Mouse (Mus musculus) monocyte, adult 2 months (primary cell): ENCODE data around the gene Rsrc2.
A peak's percentile ranks its signal among the peaks of the same experiment; 100 is the strongest.
"Not testable (repeated sequence)": the region's sequence is repeated elsewhere in the genome, so short reads cannot be mapped to it uniquely, and the experiment has no call there.

Experiments
- DNase-seq, 2 experiments: peaks; one replicate each; pipeline ENCODE4 v3.0.0; 2022; ENCODE audit warnings: low spot score in 2 of 2, low read depth in 1 of 2

The Rsrc2 gene

DNA sequence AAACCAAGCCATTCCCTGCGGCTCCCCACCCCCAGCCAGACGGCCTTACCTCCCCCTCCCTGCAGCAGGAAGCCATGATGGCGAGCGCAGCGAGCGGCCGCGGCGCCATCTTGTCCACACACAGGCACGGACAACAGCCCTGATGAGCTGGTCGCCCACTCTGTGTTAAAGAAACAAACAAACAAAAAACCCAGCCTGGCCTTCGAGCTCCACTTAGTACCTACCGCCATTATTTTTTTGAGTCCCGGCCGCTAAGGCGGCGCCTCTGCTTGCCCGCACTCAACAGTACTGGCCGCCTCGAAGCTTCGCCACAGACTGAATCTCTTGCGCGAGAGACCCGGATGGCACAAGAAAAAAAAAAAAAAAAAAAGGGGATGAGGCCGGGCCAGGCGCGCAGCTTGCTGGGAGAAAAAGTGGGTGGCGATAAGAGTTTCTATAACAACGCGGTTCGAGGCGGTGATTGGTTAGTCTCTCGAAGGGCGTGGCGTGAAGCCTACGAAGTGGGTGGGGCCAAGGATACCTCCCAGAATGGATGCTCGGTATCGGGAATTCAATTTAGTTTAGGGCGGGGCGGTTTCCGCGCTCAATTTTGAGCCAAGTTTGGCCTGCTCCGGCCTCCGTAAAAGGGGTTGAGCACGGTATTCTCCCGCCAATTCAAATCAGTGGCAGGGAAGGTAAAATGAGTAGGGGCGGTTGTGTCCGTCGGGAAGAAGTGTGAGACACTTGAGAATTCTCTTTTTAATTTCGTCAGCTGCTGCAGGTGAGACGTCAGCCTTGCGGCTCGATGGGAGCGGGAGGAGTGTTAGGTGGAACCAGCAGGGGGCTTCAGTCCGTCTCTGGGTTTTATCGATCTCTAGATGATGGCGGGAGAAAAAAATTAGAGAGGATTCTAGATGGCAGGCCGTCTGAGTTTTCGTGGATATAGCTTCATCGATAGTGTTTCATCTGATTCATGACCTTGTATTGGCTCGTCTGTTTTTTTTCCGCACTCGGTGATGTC lies at the start of gene Rsrc2, which contains the start of gene Kntc1:
Rsrc2 (minus strand) TSS at position 350 of the 1,000 bp plus-strand sequence.
Kntc1 (plus strand) TSS at position 652 of the 1,000 bp plus-strand sequence.
- peak; percentile 98 to 99 for DNase-seq

DNA sequence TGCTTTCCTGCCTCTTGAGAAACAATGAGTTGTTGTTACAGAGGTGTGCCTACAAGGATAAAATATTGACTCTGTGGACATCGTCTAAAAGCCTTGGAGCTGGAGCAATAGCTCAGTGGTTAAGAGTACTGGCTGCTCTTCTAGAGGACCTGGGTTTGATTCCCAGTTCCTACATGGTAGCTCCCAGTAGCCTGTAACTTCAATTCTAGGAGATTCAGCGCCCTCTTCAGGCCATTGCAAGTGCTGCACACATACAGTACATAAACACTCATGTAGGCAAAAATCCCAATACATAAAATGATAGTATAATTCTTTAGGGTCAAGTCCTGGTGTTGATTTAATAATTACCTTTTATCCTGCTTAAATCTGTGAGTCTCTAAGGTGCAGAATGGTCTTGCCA lies 43.9 kb upstream of the Rsrc2 start:
- no peak for DNase-seq

DNA sequence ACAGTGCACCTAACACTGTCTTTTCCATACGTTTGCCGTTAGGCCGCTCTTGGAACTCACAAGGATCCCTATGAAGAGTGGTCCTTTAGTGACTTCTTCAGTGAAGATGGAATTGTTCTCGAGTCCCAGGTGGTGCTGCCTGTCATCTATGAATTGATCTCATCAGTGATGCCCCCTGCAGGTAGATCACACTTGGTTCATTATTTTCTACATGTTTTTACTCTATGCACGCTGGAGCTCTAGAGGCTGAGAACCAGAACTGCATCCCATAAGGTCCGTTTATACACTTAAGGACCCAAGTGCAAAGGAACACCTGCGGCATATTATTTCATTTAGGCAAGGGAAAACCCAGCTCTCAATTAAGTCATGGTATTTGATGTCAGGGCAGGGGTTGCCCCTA lies 39.8 kb upstream of the Rsrc2 start:
- no peak for DNase-seq

DNA sequence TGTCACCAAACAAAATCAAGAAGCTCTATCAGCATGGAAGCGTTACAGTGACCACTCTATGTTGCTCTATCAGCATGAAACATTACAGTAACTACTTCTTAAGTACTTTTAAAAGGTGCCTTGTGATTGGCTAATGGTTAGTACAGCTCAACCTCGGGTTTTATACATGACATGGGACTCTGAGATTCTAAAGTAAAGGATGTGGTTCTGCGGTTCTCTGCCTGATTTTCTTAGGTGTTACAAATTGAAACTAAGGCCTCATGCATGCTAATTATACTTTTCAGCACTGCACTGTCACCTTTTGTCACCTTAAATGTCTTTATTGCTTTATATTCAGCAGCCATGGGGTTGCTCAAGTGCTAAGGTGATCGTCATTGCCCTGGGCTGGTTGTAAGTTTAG lies 32.6 kb upstream of the Rsrc2 start:
- DNase-seq: no peak

DNA sequence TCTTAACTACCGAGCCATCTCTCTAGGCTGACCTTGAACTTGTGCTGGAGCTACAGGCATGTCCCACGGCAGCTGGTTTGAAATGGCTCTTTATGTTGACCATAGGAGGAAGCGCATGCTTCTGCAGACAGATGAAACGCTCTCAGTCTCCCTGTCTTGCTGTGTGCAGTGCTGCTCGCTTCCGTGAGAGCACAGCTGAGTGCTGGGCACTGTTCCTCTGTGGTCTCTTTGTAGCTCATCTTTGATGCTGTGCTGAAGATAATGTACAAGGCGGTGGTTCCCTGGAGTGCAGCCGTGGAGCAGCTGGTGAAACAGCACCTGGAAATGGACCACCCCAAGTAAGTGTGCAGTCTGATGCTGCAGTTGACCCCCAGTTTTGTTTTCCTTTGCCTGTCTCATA lies 31.5 kb upstream of the Rsrc2 start:
- no peak for DNase-seq

DNA sequence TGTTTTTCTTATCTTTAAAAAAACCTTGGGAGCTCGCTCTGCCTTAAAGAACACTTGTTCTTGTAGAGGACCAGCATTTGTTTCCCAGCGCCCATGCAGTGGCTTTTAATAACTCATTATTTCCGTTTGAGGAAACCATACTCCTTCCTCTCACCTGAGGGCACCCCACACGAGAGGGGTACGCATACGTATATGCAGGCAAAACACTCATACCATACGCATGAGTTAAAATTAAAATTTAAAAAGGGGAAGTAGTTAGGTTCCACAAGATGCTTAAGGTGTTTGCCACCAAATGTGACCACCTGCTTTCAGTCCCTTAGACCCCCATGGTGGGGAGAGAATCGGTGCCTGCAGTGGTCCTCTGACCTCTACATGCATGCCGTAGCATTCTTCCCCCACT lies 24.2 kb upstream of the Rsrc2 start:
- DNase-seq: no peak

DNA sequence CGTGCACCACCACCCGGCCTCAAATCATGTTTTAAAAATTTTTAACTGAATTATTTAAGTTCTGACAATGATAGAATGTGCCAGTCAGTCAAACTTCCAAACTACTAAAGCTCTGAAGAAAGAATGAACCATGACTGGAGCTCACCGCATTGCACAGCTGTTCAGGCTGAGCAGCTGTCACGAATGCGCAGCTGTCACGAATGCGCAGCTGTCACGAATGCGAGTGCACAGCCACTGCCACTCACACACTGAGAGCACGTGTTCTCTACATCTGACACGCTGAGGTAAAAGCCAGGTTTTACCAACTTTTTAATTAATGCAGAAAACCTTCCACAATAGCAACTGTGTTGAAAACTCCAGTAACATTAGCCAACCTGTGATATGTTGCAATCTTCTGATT lies 17.2 kb upstream of the Rsrc2 start:
- DNase-seq: not testable (repeated sequence)

DNA sequence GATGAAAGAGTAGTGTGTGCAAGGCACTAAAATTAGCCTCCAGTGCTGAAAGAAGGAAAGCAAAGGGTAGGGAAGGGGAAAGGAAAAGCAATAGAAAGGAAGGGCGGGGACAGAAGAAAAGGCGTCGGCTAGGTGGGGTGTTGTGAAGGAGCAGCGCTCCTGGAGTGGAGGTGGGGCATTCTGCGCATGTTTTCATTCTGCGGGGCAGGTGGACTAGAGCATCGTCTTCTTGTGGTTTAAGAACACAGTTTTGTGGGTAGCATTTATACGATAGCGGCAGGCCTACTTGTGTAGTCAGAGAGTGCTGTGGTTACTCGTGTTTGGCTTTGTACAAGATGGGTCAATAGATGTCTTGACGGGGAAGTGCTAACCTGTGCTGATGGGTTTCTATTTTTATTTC lies 16.3 kb upstream of the Rsrc2 start:
- DNase-seq: no peak

DNA sequence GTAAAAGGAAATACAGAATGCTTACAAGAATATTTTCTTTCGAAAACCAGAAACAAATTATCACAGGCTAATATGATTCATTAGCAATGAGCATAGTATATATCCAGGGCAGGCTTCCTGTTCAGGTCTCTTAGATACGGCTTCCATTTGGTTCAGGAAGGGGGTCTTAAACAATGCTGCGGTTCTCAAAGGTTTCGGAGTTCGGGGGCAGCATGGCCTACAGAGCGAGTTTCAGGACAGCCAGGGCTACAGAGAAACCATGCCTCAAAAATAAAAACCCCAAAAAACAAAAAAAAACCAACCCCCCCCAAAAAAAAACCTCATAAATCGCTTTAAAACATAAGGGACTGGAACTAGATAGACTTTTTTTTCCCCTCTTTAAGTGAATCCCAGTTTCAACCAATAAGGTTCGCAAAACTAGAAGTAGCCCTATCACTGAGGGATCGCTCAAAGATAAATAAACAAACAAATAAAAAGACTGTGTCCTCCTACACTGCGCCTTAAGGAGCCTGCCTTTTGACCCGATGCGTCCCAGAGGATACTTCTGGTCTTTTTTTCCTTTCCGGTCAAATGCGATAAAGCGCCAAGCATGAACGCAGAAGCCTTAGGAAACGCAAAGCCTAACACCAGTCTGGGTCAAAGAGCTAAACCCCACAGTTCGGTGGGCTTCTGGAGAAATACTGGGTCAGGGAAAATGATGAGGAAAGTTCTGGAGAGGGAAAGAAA lies 712 bp downstream of the Rsrc2 start:
- DNase-seq: no peak

DNA sequence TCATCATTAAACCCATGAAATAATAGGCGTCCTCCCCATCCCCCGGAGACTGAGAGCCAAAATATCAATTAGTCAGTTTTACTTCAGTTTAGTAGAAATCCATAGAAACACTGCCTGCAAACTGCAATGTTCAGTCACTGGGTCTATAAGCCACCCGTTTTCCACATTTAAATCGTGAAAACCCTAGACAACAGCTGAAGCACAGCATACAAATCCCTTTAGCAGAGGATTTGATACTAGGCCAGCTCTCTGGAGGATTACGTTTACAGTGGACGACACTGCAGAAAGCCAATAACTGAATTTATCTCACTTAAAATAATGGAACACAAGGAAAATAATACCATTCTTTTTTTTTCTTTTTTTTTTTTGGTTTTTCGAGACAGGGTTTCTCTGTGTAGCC lies 1.6 kb downstream of the Rsrc2 start:
- no peak for DNase-seq

DNA sequence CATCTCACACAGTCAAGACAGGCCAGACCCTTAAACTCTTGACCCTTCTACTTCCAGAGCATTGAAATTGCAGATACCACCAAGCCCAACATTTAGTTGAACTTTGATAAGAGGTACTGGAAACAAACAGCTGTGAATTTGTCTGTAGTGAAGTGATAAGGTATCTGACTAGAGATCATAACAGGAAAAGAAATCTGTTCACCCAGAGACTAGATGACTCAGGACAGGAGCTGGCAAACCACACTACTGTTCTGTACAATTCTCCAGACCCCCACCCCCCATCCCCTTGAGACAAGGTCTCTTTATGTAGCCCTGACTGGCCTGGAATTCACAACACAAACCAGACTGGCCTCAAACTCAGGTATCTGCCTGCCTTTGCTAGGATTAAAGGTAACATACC lies 3.0 kb downstream of the Rsrc2 start:
- no peak for DNase-seq

DNA sequence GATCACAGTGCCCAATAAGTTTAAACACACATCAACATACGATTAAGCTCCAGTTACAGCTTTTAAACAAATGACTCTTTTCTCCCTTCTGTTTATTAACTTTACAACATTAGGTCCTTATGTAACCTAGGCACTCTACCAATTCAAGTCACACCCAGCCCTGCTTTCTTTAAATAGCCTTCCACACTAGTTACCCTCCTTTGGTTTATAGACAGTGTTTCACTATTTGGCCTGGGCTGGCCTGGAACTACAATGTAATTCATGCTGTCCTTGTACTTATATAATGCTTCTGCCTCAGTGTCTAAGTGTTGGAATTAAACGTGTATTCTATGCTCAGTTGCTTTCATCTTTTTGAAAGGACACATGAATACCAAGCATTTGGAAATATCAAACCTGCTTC lies 4.9 kb downstream of the Rsrc2 start:
- DNase-seq: no peak

DNA sequence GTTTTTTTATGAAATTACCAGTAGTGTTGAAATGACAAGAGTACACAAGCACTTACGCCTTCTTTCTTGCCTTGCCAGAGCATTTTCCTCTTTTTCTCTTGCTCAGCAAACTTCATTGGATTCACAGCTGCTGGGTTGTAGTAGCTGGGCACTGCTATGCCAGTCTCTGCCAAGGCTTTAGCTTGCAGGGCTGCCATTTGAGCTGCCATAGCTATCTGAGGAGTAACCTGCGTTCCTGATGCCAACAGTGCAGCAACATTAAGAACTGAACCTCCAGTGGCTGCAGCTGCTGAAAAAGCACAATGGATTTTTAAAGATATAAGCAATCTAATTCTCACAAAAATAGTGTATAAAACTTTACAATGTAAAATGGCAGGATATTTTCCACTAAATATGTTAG lies 18.2 kb downstream of the Rsrc2 start:
- no peak for DNase-seq

DNA sequence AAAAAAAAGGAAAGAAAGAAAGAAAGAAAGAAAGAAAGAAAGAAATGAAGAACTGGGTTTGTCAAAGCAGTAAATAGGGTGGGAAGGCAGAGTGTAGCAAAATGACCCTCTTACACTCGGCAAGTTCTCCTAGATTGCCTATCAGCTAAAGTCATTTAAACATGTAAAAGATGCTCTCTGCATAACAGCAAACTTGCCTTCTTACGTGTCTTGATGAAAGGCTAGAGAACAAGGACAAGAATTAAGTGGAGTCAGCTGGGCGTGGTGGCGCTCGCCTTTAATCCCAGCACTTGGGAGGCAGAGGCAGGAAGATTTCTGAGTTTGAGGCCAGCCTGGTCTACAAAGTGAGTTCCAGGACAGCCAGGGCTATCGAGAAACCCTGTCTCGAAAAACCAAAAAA lies 25.4 kb downstream of the Rsrc2 start:
- not testable (repeated sequence) for DNase-seq

DNA sequence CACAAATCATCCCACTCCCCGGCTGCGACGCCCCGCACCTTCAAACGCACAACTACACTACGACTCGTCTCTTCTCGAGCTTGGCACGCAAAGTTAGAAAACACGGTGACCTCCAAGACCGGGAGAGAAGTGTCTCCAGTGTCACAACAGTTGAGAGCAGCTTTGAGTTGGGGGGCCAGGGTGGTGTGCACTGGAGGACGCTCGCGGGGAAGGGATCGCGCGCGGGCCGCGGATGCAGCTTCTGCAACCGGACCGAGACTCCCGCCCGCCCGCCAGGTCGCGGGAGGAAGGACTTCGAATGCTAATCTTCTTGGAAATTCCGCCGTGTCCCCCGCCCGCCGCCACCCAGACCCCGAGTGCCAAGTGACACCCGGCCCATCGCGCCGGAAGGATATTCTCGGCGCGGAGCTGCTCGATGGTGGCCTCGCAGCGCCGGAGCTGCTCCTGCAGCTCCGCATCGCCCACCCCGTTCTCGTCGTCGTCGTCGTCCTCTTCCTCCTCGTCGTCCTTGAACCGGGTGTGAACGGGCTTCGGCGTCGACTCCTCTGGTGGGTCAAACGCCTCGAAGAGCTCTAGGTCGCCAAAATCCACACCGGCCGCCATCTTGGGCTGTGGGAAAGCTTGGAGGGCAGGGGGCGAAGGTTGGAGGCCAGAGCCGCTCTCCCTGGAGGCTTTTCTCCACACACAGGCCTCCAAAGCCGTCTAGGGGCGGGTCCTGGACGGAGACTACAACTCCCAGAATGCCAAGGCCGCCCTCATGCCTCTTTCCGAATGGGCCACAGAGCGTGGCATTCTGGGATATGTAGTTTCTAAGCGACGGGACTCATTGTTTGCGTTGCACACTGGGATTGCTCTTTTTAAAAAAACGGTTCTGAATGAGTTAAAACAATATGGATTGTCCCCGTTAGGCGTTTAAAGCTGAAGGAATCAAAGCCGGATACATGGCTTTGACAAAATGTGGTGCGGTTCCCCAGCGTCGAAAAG lies 28.6 kb downstream of the Rsrc2 start, which contains the start of gene Zcchc8:
Zcchc8 (minus strand) TSS at position 773 of the 984 bp plus-strand sequence.
- peak; percentile 92 to 93 for DNase-seq

DNA sequence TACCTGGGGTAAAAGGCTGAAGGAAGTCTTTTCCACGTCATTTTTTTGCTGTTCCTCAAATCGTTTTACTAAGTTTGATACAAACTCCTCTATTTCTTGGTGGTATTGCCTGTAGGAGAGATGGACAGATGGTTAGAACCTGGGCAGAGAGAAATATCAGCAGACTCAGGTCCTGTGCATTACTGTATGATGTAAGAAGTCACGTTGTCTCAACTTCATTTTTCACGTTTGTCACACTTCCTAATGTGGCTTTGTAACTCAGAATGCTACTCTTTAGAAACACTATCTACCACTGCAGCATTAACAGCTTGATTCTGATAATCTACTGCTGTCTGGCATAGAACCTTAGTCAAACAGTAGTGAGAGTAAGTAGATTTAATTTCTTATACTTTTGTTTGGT lies 34.6 kb downstream of the Rsrc2 start:
- DNase-seq: no peak

DNA sequence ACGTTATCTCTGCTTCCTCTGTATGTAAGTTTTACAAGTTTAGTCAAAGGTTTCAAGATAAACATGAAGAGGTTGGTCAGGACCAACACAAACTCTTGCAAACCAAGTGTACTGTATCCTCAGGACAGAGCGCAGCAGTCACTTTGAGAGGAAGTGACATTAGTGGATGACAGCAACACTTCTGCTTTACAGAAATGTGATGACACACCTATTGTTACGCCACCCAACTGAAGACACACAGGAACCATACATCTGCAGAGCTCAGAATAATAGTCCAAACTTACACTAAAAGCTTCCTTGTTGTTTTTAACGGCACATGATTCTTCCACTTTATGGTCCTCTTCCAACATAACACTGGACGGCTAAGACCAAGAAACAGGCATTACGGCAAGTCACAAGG lies 35.4 kb downstream of the Rsrc2 start:
- peak; percentile 46 to 50 for DNase-seq

DNA sequence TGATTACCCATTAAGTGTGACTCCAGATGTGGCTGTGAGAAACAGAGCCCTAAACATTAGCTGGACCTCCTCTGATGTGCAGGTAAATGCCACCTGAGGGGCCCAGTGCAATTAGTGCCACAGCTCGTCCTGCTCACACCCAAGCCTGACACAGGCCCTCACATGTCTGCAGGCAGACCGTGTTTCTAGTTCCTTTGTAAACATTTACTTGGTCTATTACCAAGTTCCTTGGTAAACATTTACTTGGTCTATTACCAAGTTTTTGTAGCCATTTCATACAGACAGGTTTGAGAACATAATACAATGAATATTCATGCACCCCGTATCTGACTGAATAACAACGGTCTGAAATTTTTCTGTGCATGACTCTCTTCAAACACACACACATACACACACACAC lies 39.6 kb downstream of the Rsrc2 start:
- DNase-seq: no peak

DNA sequence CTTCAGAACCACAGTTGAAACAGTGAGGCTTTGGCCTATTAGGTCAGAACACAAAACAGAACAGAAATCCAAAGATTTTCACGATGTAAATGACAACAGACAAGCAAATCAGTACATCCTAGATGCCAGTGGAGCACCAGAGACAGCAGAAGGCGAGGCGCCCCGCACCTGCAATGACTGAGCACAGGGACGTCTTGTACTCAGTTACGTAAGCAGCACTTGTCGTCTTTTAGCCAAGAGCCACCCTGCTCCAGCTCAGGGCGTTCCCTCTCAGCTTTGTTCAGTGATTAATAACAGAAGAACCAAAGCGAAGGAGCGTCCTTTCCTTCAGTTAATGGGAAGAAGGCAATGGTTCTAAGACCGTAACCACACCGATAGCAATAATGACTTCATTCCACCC lies 40.6 kb downstream of the Rsrc2 start:
- DNase-seq: no peak

DNA sequence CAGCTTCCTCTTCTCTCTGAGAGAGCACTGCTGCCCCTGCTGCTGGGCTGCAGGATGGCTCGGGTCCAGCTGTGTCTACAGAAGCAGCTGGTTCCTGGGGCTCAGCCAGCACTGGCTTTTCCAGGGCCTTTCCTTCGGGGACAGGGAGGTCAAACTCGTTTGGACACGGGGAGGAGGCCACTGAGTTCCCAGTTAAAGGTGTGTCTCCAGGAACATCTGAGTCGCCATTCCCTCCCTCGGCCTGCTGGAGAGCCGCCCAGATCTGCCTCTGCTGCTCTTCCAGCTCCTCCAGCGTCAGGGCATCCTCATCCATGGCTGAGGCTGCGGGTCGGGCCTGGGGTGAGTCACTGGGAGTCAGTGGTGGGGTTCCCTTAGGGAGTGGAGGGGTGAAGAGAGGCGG lies 48.6 kb downstream of the Rsrc2 start:
- DNase-seq: no peak

DNA sequence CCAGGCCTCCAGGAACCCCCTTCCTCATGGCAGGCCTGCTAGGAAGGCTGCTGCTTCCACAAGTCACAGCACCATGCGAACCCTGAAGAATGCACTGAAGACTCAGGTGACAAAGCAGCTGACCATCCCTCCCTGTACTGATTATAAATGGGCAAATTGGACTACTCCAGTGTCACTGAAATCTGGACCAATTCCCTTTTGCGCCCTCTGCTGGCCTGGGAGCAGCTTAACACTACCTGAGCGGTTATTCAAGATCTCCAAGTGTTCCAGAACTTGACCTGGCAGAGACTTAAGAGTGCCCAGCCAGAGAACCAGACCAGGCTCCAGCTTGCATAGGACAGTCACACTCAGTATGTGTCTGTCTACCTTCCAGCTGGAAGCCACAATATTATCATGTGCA lies 50.0 kb downstream of the Rsrc2 start:
- peak in 1 of 2 experiments; percentile 49 for DNase-seq
